32 mouse cellular contexts compared by ENCODE assay signal in genomic region chr7:110658378-110658928, GRCm38 (mm10). TPM values are rescaled to one million over a fixed set of nuclear protein-coding genes. Genes with fewer than 3 reads are reported as not detected.
DNase-seq lines count a peak whose midpoint lies in the region; ATAC-seq and TF ChIP-seq lines count a peak whose summit lies in the region.
"Had no signal": no experiment of that assay in that cellular context is flagged by ENCODE, and none has a peak within 500 bp of the region (broad histone marks: within the 10 kb centered on the region; RNA-seq: fewer than 3 reads in every experiment).

No protein-coding gene starts in this region.

- H3K4me1 ChIP-seq in lung, postnatal 0 days (ENCODE audit: insufficient read depth, low read depth, low read length), result no peaks in the 10 kb centered on the region
- H3K4me1 ChIP-seq: embryonic facial prominence, embryonic 13.5 days; forebrain, embryonic 10.5 days; forebrain, embryonic 15.5 days; limb, embryonic 10.5 days; liver, embryonic 13.5 days; midbrain, embryonic 10.5 days; midbrain, embryonic 15.5 days had no signal

- H3K4me3 ChIP-seq in lung, postnatal 0 days (ENCODE audit: low read depth, low read length), result no peak overlapping the region
- H3K4me3 ChIP-seq: embryonic facial prominence, embryonic 13.5 days; forebrain, embryonic 10.5 days; forebrain, embryonic 15.5 days; heart, embryonic 13.5 days; limb, embryonic 10.5 days; limb, embryonic 15.5 days; liver, embryonic 13.5 days; midbrain, embryonic 10.5 days; midbrain, embryonic 15.5 days; neural tube, embryonic 15.5 days had no signal

- TF ChIP-seq EP300 in lung, postnatal 0 days (IDR thresholded peaks at IDR 0.05), result no peak

- peak; percentile 46 for ATAC-seq in lung, postnatal 0 days
- ATAC-seq: forebrain, embryonic 15.5 days; midbrain, embryonic 15.5 days; Patski had no signal

- DNase-seq in lung, postnatal 0 days (ENCODE audit: low spot score), result peak; percentile 53
- DNase-seq in lung, postnatal 14 days, result no peak
- DNase-seq in NIH3T3 (ENCODE audit: low read depth), result peak; percentile 25
- DNase-seq in splenic B cell, adult 2 months (ENCODE audit: low read depth, low spot score), result peak; percentile 53
- no peak for DNase-seq in ovary, postnatal 10 days (ENCODE audit: low spot score)
- DNase-seq in retina, embryonic 14.5 days (ENCODE audit: low spot score), result no peak
- no peak for DNase-seq in frontal cortex, adult 2 months (ENCODE audit: extremely low spot score in 1 of 2, low spot score in 1 of 2)
- DNase-seq: adrenal gland, postnatal 14 days; cerebellum, adult 18-20 months; cerebellum, postnatal 10 days; gastrocnemius, postnatal 10 days; heart, postnatal 10 days; kidney, adult 9 months; kidney, postnatal 10 days; layer of hippocampus, postnatal 36 days; liver, embryonic 13.5 days; lung, postnatal 10 days; right cerebral cortex, adult 18-20 months; spleen, adult 18-20 months; thymus, postnatal 14 days had no signal

- no peak overlapping the region for H3K4me2 ChIP-seq in lung, postnatal 0 days (replicated peaks; ENCODE audit: low read depth, low read length)
- H3K4me2 ChIP-seq: embryonic facial prominence, embryonic 13.5 days; forebrain, embryonic 15.5 days; heart, embryonic 13.5 days; hindbrain, embryonic 14.5 days; limb, embryonic 15.5 days; liver, embryonic 13.5 days; midbrain, embryonic 15.5 days; neural tube, embryonic 15.5 days had no signal

- TF ChIP-seq CTCF in lung, postnatal 0 days (IDR thresholded peaks at IDR 0.05), result no peak

- H3K36me3 ChIP-seq in lung, postnatal 0 days (ENCODE audit: insufficient read depth, low read length), result no peaks in the 10 kb centered on the region
- no peaks in the 10 kb centered on the region for H3K36me3 ChIP-seq in splenic B cell, adult 2 months (ENCODE audit: control insufficient read depth, insufficient read depth, low read length, poor library complexity, severe bottlenecking)
- H3K36me3 ChIP-seq: embryonic facial prominence, embryonic 13.5 days; forebrain, embryonic 10.5 days; forebrain, embryonic 15.5 days; G1E; heart, embryonic 13.5 days; limb, embryonic 10.5 days; limb, embryonic 15.5 days; liver, embryonic 13.5 days; midbrain, embryonic 10.5 days; midbrain, embryonic 15.5 days; neural tube, embryonic 15.5 days had no signal

- H3K27me3 ChIP-seq in lung, postnatal 0 days (replicated peaks; ENCODE audit: insufficient read depth, low read length), result no peaks in the 10 kb centered on the region
- no peaks in the 10 kb centered on the region for H3K27me3 ChIP-seq in splenic B cell, adult 2 months (ENCODE audit: control insufficient read depth, insufficient read depth, low read length, poor library complexity, severe bottlenecking)
- H3K27me3 ChIP-seq: embryonic facial prominence, embryonic 13.5 days; forebrain, embryonic 15.5 days; heart, embryonic 13.5 days; limb, embryonic 15.5 days; liver, embryonic 13.5 days; midbrain, embryonic 15.5 days; neural tube, embryonic 15.5 days; Patski had no signal

- H3K9ac ChIP-seq in lung, postnatal 0 days (replicated peaks; ENCODE audit: low read depth), result no peak overlapping the region
- H3K9ac ChIP-seq: embryonic facial prominence, embryonic 13.5 days; forebrain, embryonic 15.5 days; heart, embryonic 13.5 days; hindbrain, embryonic 14.5 days; limb, embryonic 15.5 days; liver, embryonic 13.5 days; midbrain, embryonic 15.5 days; neural tube, embryonic 15.5 days had no signal

- WGBS in lung, postnatal 0 days, result 19% methylated on average over 3 of the region's 3 CpGs

- no peaks in the 10 kb centered on the region for H3K9me3 ChIP-seq in lung, postnatal 0 days (ENCODE audit: low read length)
- H3K9me3 ChIP-seq: embryonic facial prominence, embryonic 13.5 days; forebrain, embryonic 10.5 days; forebrain, embryonic 15.5 days; G1E; limb, embryonic 10.5 days; limb, embryonic 15.5 days; liver, embryonic 13.5 days; midbrain, embryonic 10.5 days had no signal

- no peak overlapping the region for H3K27ac ChIP-seq in lung, postnatal 0 days (ENCODE audit: low read length)
- H3K27ac ChIP-seq: embryonic facial prominence, embryonic 13.5 days; forebrain, embryonic 10.5 days; forebrain, embryonic 15.5 days; heart, embryonic 13.5 days; hindbrain, embryonic 14.5 days; limb, embryonic 10.5 days; limb, embryonic 15.5 days; liver, embryonic 13.5 days; midbrain, embryonic 10.5 days; midbrain, embryonic 15.5 days; neural tube, embryonic 15.5 days had no signal

RNA-seq across cellular contexts. Expression of gene Adm, which starts 31.0 kb away (rescaled TPM):
- 4.8 and 7.8 TPM in 2 replicates for polyA plus RNA-seq in lung, postnatal 0 days (2015; fragmentation: Nextera tagmentation; extraction: Ambion mirVana)
- 3.2 and 3.3 TPM in 2 replicates for polyA plus RNA-seq in frontal cortex, adult 2 months (2012; rRNA removed)
- polyA plus RNA-seq: G1E, Patski had no signal

RNA-seq across cellular contexts. Expression of gene Sbf2, which starts 43.7 kb away (rescaled TPM):
- polyA plus RNA-seq in lung, postnatal 0 days (2015; fragmentation: Nextera tagmentation; extraction: Ambion mirVana), result 23.3 and 25.7 TPM in 2 replicates
- polyA plus RNA-seq in frontal cortex, adult 2 months (2012; rRNA removed), result 35.5 and 39.1 TPM in 2 replicates
- polyA plus RNA-seq: G1E had no signal

Comparison
In these comparisons a context has a peak if more than half of its experiments do, and no peak if none do; other contexts are left out.
1. DNase-seq: peak in lung, postnatal 0 days (single experiment), NIH3T3 (single experiment) and splenic B cell, adult 2 months (single experiment); none in lung, postnatal 14 days (single experiment), ovary, postnatal 10 days (single experiment), retina, embryonic 14.5 days (single experiment) and frontal cortex, adult 2 months (0 of 2).